Mouse (Mus musculus) liver, adult 2 months (tissue): ENCODE measurements around the gene Fth1.

ENCODE experiments used
- CTCF ChIP-seq: fragments of 200-500 bp; IDR thresholded peaks from 2 replicates; pipeline ENCODE4 v1.5.1; 2011; ENCODE audit warnings: low read depth, low read length, control low read depth
- POLR2A ChIP-seq: fragments of 200-500 bp; IDR thresholded peaks from 2 replicates; pipeline ENCODE4 v1.6.1; 2011; ENCODE audit warnings: low read length, control low read depth; ENCODE audit not compliant: insufficient read depth; ENCODE audit errors: extremely low read depth

DNA sequence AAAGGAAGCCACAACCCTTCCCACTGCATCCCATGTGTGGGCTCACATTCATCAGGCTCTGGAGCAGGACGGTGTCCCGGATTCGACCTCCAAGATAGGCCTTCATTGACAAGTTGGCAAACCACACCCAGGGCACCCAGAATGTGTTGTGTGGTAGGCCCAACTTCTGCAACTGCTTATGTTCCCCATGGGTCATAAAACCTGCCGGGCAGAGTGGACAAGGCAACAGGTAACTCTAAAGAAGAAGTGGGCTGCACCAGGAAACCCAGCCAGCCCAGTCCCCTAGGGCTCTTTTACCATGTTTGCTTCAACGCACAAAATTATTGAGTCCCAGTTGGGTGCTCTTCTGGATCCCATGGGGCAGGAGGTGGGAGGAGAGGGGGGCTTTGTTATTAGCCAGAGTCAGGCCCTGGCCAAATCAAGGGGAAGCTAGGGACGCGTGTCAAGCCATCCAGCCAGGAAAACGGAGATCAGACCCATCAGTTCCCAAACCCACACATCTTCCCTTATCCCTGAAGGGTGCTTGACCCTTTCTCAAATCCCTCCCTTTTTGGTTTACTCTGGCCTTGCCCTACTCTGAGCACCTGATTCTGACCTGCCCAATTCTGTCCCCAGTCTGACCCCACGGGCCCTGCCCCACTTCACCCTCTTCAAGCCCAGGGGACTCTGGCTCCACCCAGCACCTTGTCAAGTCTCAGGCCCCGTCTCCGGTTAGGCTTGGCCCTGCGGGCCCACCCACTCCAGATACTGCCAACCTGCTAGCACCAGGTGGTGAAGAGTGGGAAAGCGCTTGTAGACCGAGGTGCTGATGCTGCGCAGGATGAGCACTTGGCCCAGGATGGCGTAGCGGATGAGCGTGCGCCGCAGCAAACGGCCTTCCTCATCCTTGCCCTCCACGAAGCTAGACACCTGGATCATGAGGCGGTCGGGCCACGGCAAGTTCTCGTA, 11.9 kb downstream of the Fth1 start:
- TF ChIP-seq POLR2A, result no peak
- TF ChIP-seq CTCF, result no peak
